In genomic region chr5:114513911-114514457, GRCm38 (mm10) we compare ENCODE assay signal across 12 mouse cellular contexts. TPM values are rescaled to one million over a fixed set of nuclear protein-coding genes. Genes with fewer than 3 reads are reported as not detected.
A peak's percentile ranks its signal among the peaks of the same experiment; 100 is the strongest.
DNase-seq lines count a peak whose midpoint lies in the region; ATAC-seq and TF ChIP-seq lines count a peak whose summit lies in the region.
"Had no signal": no experiment of that assay in that cellular context is flagged by ENCODE, and none has a peak within 500 bp of the region (broad histone marks: within the 10 kb centered on the region; RNA-seq: fewer than 3 reads in every experiment).

No protein-coding gene starts in this region.

- H3K27ac ChIP-seq in heart, embryonic 16.5 days (ENCODE audit: low read length): no peak overlapping the region
- no peak overlapping the region for H3K27ac ChIP-seq in hindbrain, embryonic 16.5 days (ENCODE audit: low read depth, low read length)
- H3K27ac ChIP-seq in midbrain, embryonic 15.5 days: no peak overlapping the region; the same call in 1 of the 2 replicates

- H3K4me1 ChIP-seq in heart, embryonic 16.5 days (ENCODE audit: control insufficient read depth, insufficient read depth, low read length): no peaks in the 10 kb centered on the region
- peaks cover 5% of the 10 kb centered on the region for H3K4me1 ChIP-seq in hindbrain, embryonic 16.5 days (ENCODE audit: control insufficient read depth, insufficient read depth, low read depth, low read length)
- H3K4me1 ChIP-seq in midbrain, embryonic 15.5 days: peaks cover 20% of the 10 kb centered on the region

- TF ChIP-seq CTCF in brain, embryonic 14.5 days (IDR thresholded peaks at IDR 0.05; ENCODE audit: borderline replicate concordance, extremely low read depth, insufficient read depth, insufficient read length): no peak

- DNase-seq in heart, postnatal 25 days (ENCODE audit: low spot score): no peak
- peak; percentile 75 for DNase-seq in brain, embryonic 14.5 days (ENCODE audit: low read depth)
- DNase-seq in thymus, postnatal 10 days (ENCODE audit: low spot score in 2 of 2): no peak
- no peak for DNase-seq in spleen, postnatal 10 days (ENCODE audit: low spot score in 2 of 2)
- DNase-seq in thymus, postnatal 36 days: no peak
- DNase-seq: cerebellum, adult 11 months; right cerebral cortex, postnatal 14 days; thymus, postnatal 25 days had no signal

- TF ChIP-seq POLR2A in brain, embryonic 14.5 days (IDR thresholded peaks at IDR 0.05; ENCODE audit: borderline replicate concordance, extremely low read depth, insufficient read depth, insufficient read length, poor library complexity, severe bottlenecking): no peak

- H3K9me3 ChIP-seq in heart, embryonic 16.5 days (replicated peaks; ENCODE audit: control insufficient read depth, low read length): no peaks in the 10 kb centered on the region
- no peaks in the 10 kb centered on the region for H3K9me3 ChIP-seq in hindbrain, embryonic 16.5 days (ENCODE audit: control insufficient read depth, low read length)
- H3K9me3 ChIP-seq in midbrain, embryonic 15.5 days: no peaks in the 10 kb centered on the region

- WGBS in heart, embryonic 16.5 days: 13% methylated on average over 10 of the region's 10 CpGs
- 5% methylated on average over 10 of the region's 10 CpGs for WGBS in hindbrain, embryonic 16.5 days
- WGBS in midbrain, embryonic 15.5 days: 7% methylated on average over 10 of the region's 10 CpGs

- H3K4me2 ChIP-seq in heart, embryonic 16.5 days (ENCODE audit: low read depth, low read length): peak overlapping the region; percentile 32
- H3K4me2 ChIP-seq in hindbrain, embryonic 16.5 days (ENCODE audit: low read length): peak overlapping the region; percentile 35
- peak overlapping the region; percentile 33; the same call in 1 of the 2 replicates for H3K4me2 ChIP-seq in midbrain, embryonic 15.5 days
- H3K4me2 ChIP-seq: liver, embryonic 11.5 days had no signal

- ATAC-seq in heart, embryonic 16.5 days (replicated peaks; ENCODE audit: extremely low read depth, insufficient read depth, low FRiP score): no peak
- ATAC-seq in hindbrain, embryonic 16.5 days: no peak
- no peak for ATAC-seq in midbrain, embryonic 15.5 days (replicated peaks)

- intact Hi-C loops in heart, postnatal 25 days (cut with DNase I): no loop called here

- no peak overlapping the region for H3K9ac ChIP-seq in heart, embryonic 16.5 days (ENCODE audit: low read length)
- peak overlapping the region; percentile 17; the same call in 1 of the 2 replicates for H3K9ac ChIP-seq in hindbrain, embryonic 16.5 days (ENCODE audit: low read depth, low read length)
- H3K9ac ChIP-seq in midbrain, embryonic 15.5 days: no peak overlapping the region

- no peaks in the 10 kb centered on the region for H3K36me3 ChIP-seq in heart, embryonic 16.5 days (ENCODE audit: control insufficient read depth, insufficient read depth)
- no peaks in the 10 kb centered on the region for H3K36me3 ChIP-seq in hindbrain, embryonic 16.5 days (ENCODE audit: control insufficient read depth, insufficient read depth, low read length)
- H3K36me3 ChIP-seq in midbrain, embryonic 15.5 days (replicated peaks): no peaks in the 10 kb centered on the region

- no peak overlapping the region for H3K4me3 ChIP-seq in heart, embryonic 16.5 days (ENCODE audit: low read length)
- no peak overlapping the region for H3K4me3 ChIP-seq in hindbrain, embryonic 16.5 days (ENCODE audit: low read length)
- H3K4me3 ChIP-seq in midbrain, embryonic 15.5 days: no peak overlapping the region

- H3K27me3 ChIP-seq in heart, embryonic 16.5 days (ENCODE audit: control insufficient read depth, insufficient read depth, low read length): peaks cover 29% of the 10 kb centered on the region
- H3K27me3 ChIP-seq in hindbrain, embryonic 16.5 days (replicated peaks; ENCODE audit: control insufficient read depth, insufficient read depth, low read length): no peaks in the 10 kb centered on the region
- H3K27me3 ChIP-seq in midbrain, embryonic 15.5 days (replicated peaks): peaks cover 7% of the 10 kb centered on the region; the same call in 1 of the 2 replicates

RNA-seq across cellular contexts. Expression of gene Fam222a, which starts 53.8 kb away (rescaled TPM):
- 0.83 and 0.84 TPM in 2 replicates for polyA plus RNA-seq in heart, embryonic 16.5 days (2015; fragmentation: Nextera tagmentation; extraction: Ambion mirVana)
- total RNA-seq in heart, postnatal 25 days (2021): 1 to 10 TPM; 2.4 to 4.2 TPM
- 13.6 and 16.6 TPM in 2 replicates for polyA plus RNA-seq in brain, embryonic 14.5 days (2012; rRNA removed)
- 4.7 and 4.9 TPM in 2 replicates for polyA plus RNA-seq in hindbrain, embryonic 16.5 days (2015; fragmentation: Nextera tagmentation; extraction: Ambion mirVana)
- polyA plus RNA-seq in midbrain, embryonic 15.5 days (2015; fragmentation: Nextera tagmentation; extraction: Ambion mirVana): 7.1 and 8.1 TPM in 2 replicates
